Mouse (Mus musculus) ES-E14 (cell line): ENCODE data around the gene Racgap1.

Experiments
- HCFC1 ChIP-seq: IDR thresholded peaks from 2 replicates; pipeline ENCODE4 v1.6.1; 2012; ENCODE audit warnings: low read length, inconsistent platforms, borderline replicate concordance; ENCODE audit not compliant: insufficient read depth
- MAFK ChIP-seq: IDR thresholded peaks from 2 replicates; pipeline ENCODE4 v1.6.1; 2014; ENCODE audit warnings: mild to moderate bottlenecking, low read depth, low read length, inconsistent platforms; ENCODE audit not compliant: insufficient read depth
- ZNF384 ChIP-seq: IDR thresholded peaks from 2 replicates; pipeline ENCODE4 v1.6.1; 2012; ENCODE audit warnings: low read depth, low read length, inconsistent platforms

- TF ChIP-seq HCFC1: no peak
- no peak for TF ChIP-seq MAFK
- TF ChIP-seq ZNF384: no peak
Observed at GRCm38 (mm10) chr15:99589237-99589636, 62.2 kb downstream of the Racgap1 start.
